In the genomic region with DNA sequence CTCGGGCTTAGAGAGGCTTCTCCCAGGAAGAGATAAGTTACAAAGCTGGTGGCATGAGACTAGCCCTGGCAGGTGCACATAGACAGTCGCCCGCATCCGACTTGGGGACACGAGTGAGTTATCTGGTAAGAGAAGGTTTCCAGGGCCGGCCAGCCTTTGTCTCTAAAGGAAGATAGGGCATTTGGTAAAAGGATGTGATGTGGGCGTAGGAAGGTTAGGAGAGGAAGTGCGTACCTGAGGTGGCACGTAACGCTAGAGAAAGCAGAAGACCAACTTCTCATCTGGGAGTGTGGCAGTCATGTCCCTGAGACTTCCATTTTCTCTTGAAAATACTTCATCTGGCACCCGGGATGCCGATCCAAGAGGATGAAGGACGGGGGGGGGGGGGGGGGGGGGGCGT, we compare ENCODE assay signal across 11 mouse cellular contexts.
"Had no signal": no experiment of that assay in that cellular context is flagged by ENCODE, and none has a peak within 500 bp of the region (broad histone marks: within the 10 kb centered on the region; RNA-seq: fewer than 3 reads in every experiment).

No protein-coding gene starts in this region.

- H3K4me2 ChIP-seq: limb, embryonic 12.5 days; midbrain, embryonic 12.5 days; neural tube, embryonic 15.5 days had no signal

- H3K36me3 ChIP-seq: limb, embryonic 12.5 days; midbrain, embryonic 12.5 days; neural tube, embryonic 15.5 days had no signal

- H3K4me1 ChIP-seq: limb, embryonic 12.5 days; neural tube, embryonic 15.5 days had no signal

- H3K9ac ChIP-seq: limb, embryonic 12.5 days; liver, embryonic 14.5 days; midbrain, embryonic 12.5 days; neural tube, embryonic 15.5 days had no signal

- ATAC-seq: midbrain, embryonic 16.5 days had no signal

- H3K9me3 ChIP-seq: limb, embryonic 12.5 days; midbrain, embryonic 12.5 days; neural tube, embryonic 15.5 days had no signal

- H3K27ac ChIP-seq: layer of hippocampus, adult 2 months; limb, embryonic 12.5 days; liver, embryonic 14.5 days; macrophage; midbrain, embryonic 12.5 days; neural tube, embryonic 15.5 days had no signal

- H3K4me3 ChIP-seq: layer of hippocampus, adult 2 months; limb, embryonic 12.5 days; midbrain, embryonic 12.5 days; neural tube, embryonic 15.5 days had no signal

- DNase-seq: kidney, adult 18-20 months; kidney, postnatal 10 days; right cerebral cortex, postnatal 14 days; thymus, postnatal 36 days had no signal

- H3K27me3 ChIP-seq: limb, embryonic 12.5 days; neural tube, embryonic 15.5 days had no signal
